Mouse (Mus musculus): ENCODE data around the gene Cartpt.
A peak's percentile ranks its signal among the peaks of the same experiment; 100 is the strongest.
"Not testable (repeated sequence)": the region's sequence is repeated elsewhere in the genome, so short reads cannot be mapped to it uniquely, and the experiment has no call there.

Gene Cartpt

GRCm38 (mm10) chr13:99926249-99926648 is 25.4 kb upstream of the Cartpt start:
- no peaks in the 10 kb centered on the region for H3K27me3 ChIP-seq (ENCODE audit: insufficient read depth, low read length)
- TF ChIP-seq POU5F1 (IDR thresholded peaks at IDR 0.05; ENCODE audit: borderline replicate concordance, low read length) (no peak), CTCF (conservative IDR thresholded peaks at IDR 0.05; ENCODE audit: low read length) (no peak), NANOG (IDR thresholded peaks at IDR 0.05; ENCODE audit: borderline replicate concordance, low read length) (no peak)
- peaks cover 7% of the 10 kb centered on the region for H3K9me3 ChIP-seq (ENCODE audit: low read length)
- no peak overlapping the region for H3K4me3 ChIP-seq (replicated peaks; ENCODE audit: low read length)
- no peaks in the 10 kb centered on the region for H3K4me1 ChIP-seq (replicated peaks; ENCODE audit: low read depth, low read length)
- H3K36me3 ChIP-seq (ENCODE audit: insufficient read depth, low read length) = no peaks in the 10 kb centered on the region

DNA sequence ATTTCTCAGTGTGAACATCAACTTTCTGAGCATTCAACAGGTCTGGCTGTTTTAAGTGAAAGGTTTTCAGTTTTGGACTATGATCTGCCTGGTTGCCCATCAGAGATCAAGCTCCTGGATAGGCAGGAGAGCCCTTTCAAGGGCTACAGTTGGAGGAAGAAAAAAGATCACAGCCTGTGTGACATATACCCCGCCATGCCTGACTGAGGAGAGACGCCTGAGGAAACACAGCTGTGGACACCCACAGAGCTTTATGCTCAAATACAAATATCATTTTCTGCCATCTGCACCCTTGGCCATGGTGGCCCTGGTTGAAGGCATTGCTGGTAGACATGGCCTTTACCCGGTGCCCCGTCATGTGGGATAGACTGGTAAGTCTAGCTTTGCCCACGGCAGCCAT is 14.7 kb upstream of the Cartpt start:
- Histone ChIP-seq H3K36me3 (ENCODE audit: insufficient read depth, low read length) (no peaks in the 10 kb centered on the region), H3K4me3 (replicated peaks; ENCODE audit: low read length) (no peak overlapping the region), H3K4me1 (replicated peaks; ENCODE audit: low read depth, low read length) (no peaks in the 10 kb centered on the region), H3K9me3 (ENCODE audit: low read length) (no peaks in the 10 kb centered on the region), H3K27me3 (ENCODE audit: insufficient read depth, low read length) (peaks cover 14% of the 10 kb centered on the region)
- TF ChIP-seq POU5F1 (IDR thresholded peaks at IDR 0.05; ENCODE audit: borderline replicate concordance, low read length) = no peak
- no peak for TF ChIP-seq CTCF (conservative IDR thresholded peaks at IDR 0.05; ENCODE audit: low read length)
- TF ChIP-seq NANOG (IDR thresholded peaks at IDR 0.05; ENCODE audit: borderline replicate concordance, low read length) = no peak

DNA sequence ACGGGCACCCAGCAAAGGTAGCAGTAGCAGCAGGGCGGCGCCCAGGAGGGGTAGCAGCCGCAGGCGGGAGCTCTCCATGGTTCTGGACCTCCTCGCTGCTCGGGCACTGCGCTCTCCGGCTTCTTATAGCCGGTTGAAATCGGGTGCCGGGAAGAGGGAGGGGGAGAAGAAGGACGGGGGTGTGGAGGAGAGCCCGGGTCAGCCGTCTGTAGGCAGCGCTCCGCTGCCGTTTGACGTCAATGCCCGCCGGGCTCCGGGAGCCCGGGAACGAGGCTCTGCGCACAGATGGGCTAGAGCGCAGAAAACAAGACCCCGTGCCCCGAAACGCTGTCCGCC is 366 bp downstream of the Cartpt start:
- Histone ChIP-seq H3K4me3 (replicated peaks; ENCODE audit: low read length) (peak overlapping the region; percentile 80), H3K27me3 (ENCODE audit: insufficient read depth, low read length) (peaks cover 41% of the 10 kb centered on the region), H3K9me3 (ENCODE audit: low read length) (no peaks in the 10 kb centered on the region), H3K4me1 (replicated peaks; ENCODE audit: low read depth, low read length) (peaks cover 14% of the 10 kb centered on the region), H3K36me3 (ENCODE audit: insufficient read depth, low read length) (no peaks in the 10 kb centered on the region)
- TF ChIP-seq CTCF (conservative IDR thresholded peaks at IDR 0.05; ENCODE audit: low read length) = no peak
- no peak for TF ChIP-seq NANOG (IDR thresholded peaks at IDR 0.05; ENCODE audit: borderline replicate concordance, low read length)
- TF ChIP-seq POU5F1 (IDR thresholded peaks at IDR 0.05; ENCODE audit: borderline replicate concordance, low read length) = no peak

- TF ChIP-seq NANOG (IDR thresholded peaks at IDR 0.05; ENCODE audit: borderline replicate concordance, low read length) = no peak
- no peak for TF ChIP-seq CTCF (conservative IDR thresholded peaks at IDR 0.05; ENCODE audit: low read length)
- no peak for TF ChIP-seq POU5F1 (IDR thresholded peaks at IDR 0.05; ENCODE audit: borderline replicate concordance, low read length)
- no peaks in the 10 kb centered on the region for H3K9me3 ChIP-seq (ENCODE audit: low read length)
- H3K27me3 ChIP-seq (ENCODE audit: insufficient read depth, low read length) = peaks cover 41% of the 10 kb centered on the region
- H3K4me1 ChIP-seq (replicated peaks; ENCODE audit: low read depth, low read length) = peaks cover 14% of the 10 kb centered on the region
- no peaks in the 10 kb centered on the region for H3K36me3 ChIP-seq (ENCODE audit: insufficient read depth, low read length)
- peak overlapping the region; percentile 80 for H3K4me3 ChIP-seq (replicated peaks; ENCODE audit: low read length)
Measured at GRCm38 (mm10) chr13:99899670-99900556, 978 bp downstream of the Cartpt start.

- Histone ChIP-seq H3K4me3 (replicated peaks; ENCODE audit: low read length) (no peak overlapping the region), H3K4me1 (replicated peaks; ENCODE audit: low read depth, low read length) (peaks cover 14% of the 10 kb centered on the region), H3K9me3 (ENCODE audit: low read length) (no peaks in the 10 kb centered on the region), H3K27me3 (ENCODE audit: insufficient read depth, low read length) (peaks cover 35% of the 10 kb centered on the region), H3K36me3 (ENCODE audit: insufficient read depth, low read length) (no peaks in the 10 kb centered on the region)
- no peak for TF ChIP-seq NANOG (IDR thresholded peaks at IDR 0.05; ENCODE audit: borderline replicate concordance, low read length)
- no peak for TF ChIP-seq POU5F1 (IDR thresholded peaks at IDR 0.05; ENCODE audit: borderline replicate concordance, low read length)
- no peak for TF ChIP-seq CTCF (conservative IDR thresholded peaks at IDR 0.05; ENCODE audit: low read length)
Measured at GRCm38 (mm10) chr13:99898816-99899215, 2.1 kb downstream of the Cartpt start.

DNA sequence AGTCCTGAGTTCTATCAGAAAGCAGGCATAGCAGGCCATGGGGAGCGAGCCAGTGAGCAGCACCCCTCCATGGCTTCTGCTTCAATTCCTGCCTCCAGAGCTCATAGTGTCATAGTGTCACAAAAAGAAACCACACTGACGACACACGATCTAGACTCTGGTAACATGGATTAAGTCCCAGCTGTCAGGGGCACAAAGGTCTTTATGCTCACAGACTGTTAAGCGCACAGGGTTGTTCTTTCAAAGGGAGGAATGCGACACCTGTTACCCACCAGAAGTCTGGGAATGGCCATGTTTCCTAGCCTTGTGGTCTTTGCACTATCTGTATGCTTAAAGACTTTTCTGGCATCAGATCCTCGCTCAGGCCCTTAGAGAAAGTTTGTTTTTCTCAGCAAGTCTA is 15.3 kb downstream of the Cartpt start:
- no peak for TF ChIP-seq POU5F1 (IDR thresholded peaks at IDR 0.05; ENCODE audit: borderline replicate concordance, low read length)
- Histone ChIP-seq H3K4me3 (replicated peaks; ENCODE audit: low read length) (no peak overlapping the region), H3K9me3 (ENCODE audit: low read length) (peaks cover 2% of the 10 kb centered on the region), H3K36me3 (ENCODE audit: insufficient read depth, low read length) (no peaks in the 10 kb centered on the region), H3K4me1 (replicated peaks; ENCODE audit: low read depth, low read length) (no peaks in the 10 kb centered on the region), H3K27me3 (ENCODE audit: insufficient read depth, low read length) (peaks cover 3% of the 10 kb centered on the region; the same call in 1 of the 2 replicates)

GRCm38 (mm10) chr13:99881774-99882173 is 19.1 kb downstream of the Cartpt start:
- H3K36me3 ChIP-seq (ENCODE audit: insufficient read depth, low read length); H3K4me3 ChIP-seq (replicated peaks; ENCODE audit: low read length); H3K9me3 ChIP-seq (ENCODE audit: low read length); H3K27me3 ChIP-seq (ENCODE audit: insufficient read depth, low read length); H3K4me1 ChIP-seq (replicated peaks; ENCODE audit: low read depth, low read length): not testable (repeated sequence)

DNA sequence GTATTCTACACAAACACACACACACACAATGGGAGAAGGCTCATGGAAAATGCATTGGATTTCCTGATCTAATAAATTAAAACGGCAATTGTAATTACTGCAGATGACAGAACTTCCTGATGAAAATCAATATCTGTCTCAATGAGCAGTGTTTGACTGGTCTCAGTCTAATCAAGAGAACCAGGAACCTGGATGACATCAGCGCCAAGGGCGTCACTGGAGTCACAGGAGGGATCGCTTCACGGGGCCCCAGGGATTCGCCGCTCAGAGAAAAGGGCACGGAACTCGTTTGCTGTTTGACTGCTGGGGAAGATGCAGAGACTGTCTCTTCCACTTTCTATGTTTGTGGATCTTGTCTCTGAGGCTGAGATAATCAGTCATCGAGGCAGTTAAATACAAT is 21.2 kb downstream of the Cartpt start:
- Histone ChIP-seq H3K36me3 (ENCODE audit: insufficient read depth, low read length) (no peaks in the 10 kb centered on the region), H3K9me3 (ENCODE audit: low read length) (peaks cover 6% of the 10 kb centered on the region), H3K27me3 (ENCODE audit: insufficient read depth, low read length) (no peaks in the 10 kb centered on the region), H3K4me1 (replicated peaks; ENCODE audit: low read depth, low read length) (no peaks in the 10 kb centered on the region), H3K4me3 (replicated peaks; ENCODE audit: low read length) (no peak overlapping the region)
- no peak for TF ChIP-seq CTCF (conservative IDR thresholded peaks at IDR 0.05; ENCODE audit: low read length)
- no peak for TF ChIP-seq NANOG (IDR thresholded peaks at IDR 0.05; ENCODE audit: borderline replicate concordance, low read length)
- no peak for TF ChIP-seq POU5F1 (IDR thresholded peaks at IDR 0.05; ENCODE audit: borderline replicate concordance, low read length)

- Histone ChIP-seq H3K4me3 (replicated peaks; ENCODE audit: low read length) (no peak overlapping the region), H3K36me3 (ENCODE audit: insufficient read depth, low read length) (no peaks in the 10 kb centered on the region), H3K4me1 (replicated peaks; ENCODE audit: low read depth, low read length) (no peaks in the 10 kb centered on the region), H3K9me3 (ENCODE audit: low read length) (peaks cover 8% of the 10 kb centered on the region), H3K27me3 (ENCODE audit: insufficient read depth, low read length) (no peaks in the 10 kb centered on the region)
- TF ChIP-seq CTCF (conservative IDR thresholded peaks at IDR 0.05; ENCODE audit: low read length) (peak; percentile 64), POU5F1 (IDR thresholded peaks at IDR 0.05; ENCODE audit: borderline replicate concordance, low read length) (no peak)
Measured at GRCm38 (mm10) chr13:99872059-99872458, 28.8 kb downstream of the Cartpt start.

Data from E14TG2a.4 (cell line).